Mouse (Mus musculus) megakaryocyte, embryonic 14.5 days (primary cell): ENCODE data around the gene Macrod1.

Source experiments
- FLI1 ChIP-seq: IDR thresholded peaks from 2 replicates; pipeline ENCODE4 v1.6.1; 2012; ENCODE audit warnings: low read length, inconsistent platforms, mixed read lengths
- GATA1 ChIP-seq: IDR thresholded peaks from 3 replicates; pipeline ENCODE4 v1.6.1; 2012; ENCODE audit warnings: mixed read lengths, low read length, inconsistent platforms, borderline replicate concordance

DNA sequence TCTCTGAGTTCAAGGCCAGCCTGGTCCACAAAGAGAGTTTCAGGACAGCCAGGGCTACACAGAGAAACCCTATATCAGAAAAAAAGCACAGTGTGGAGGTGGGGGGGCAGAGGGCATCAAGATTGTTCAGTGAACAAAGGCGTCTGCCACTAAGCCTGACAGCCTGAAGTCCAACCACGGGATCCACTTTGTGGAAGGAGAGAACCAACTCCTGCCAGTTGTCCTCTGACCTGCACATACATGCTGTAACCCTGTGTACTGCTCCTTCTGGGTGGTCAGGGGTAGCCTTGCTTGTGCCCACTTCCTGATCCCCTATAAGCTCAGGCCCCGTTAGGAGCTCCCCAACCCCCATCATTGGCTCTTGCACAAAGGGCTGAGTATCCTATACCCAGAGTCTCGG, 128.4 kb downstream of the Macrod1 start:
- TF ChIP-seq GATA1 = no peak
- no peak for TF ChIP-seq FLI1
